Mouse (Mus musculus): ENCODE measurements around the gene Cyct.
A peak's percentile ranks its signal among the peaks of the same experiment; 100 is the strongest.

Cyct gene

DNA sequence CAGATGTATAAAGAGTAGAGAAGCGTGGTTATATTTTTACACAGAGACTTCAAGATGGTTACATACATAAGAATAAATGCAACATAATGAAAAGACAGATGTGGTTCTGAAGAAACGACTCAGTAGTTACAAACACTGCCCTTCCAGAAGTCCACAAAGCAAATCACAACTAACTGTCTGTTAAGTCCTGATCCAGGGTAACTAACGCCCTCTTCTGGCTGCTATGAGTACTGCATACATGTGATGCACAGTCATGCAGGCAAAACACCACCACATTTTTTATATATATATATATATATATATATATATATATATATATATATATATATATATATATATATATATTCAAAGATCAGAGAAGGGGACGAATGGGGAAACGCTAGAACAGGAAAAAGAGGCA, 25.7 kb downstream of the Cyct start:
- DNase-seq: peak in 1 of 2 experiments; percentile 19

DNA sequence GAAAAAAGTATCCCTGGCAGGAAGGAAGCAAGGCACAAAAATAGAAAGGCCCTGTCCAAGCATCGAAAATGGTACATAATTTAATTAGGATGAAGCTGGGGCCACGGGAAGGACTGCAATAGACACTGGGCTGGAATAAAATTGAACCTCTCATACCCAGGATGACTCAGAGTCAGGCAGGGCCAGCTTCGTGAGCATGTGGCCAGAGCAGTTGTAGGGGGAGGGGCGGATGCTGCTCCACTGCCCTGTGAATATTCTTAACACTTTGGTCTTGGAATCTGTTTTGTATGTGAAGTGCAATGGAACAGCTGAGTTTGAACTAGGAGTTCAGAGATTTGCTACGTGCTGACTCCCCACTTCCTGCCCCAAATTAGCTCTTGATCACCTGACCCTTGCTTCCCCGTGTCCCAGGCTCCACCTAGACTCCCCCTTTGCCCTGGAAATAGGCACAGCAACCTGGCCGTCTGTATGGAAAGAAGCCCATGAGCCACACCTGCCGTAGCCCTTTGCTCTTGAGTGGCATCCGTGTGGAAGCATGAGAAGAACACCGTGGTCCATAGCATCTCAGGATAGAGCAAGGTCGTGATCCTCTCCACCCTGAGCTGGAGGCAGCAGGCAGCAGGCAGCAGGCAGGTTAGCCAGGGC, 28.0 kb downstream of the Cyct start:
- no peak for DNase-seq

DNA sequence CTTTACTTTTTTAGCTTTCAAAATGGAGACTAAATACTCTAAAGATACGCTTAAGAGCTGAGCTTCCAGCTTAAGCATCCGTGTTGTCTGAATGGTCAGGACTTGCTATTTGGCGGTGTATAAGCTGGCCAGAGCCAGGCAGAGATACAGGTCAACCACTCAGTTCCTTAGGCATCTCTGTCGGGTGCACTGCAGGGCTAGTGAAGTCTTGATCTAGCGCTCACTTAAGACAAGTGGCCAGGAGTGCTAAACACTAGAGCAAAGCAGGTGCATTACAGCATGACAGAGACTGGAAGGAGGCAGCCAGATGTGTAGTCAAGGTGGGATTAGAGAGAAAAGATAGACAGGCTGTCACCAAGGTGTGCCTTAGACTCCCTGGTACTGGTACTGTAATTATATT, 30.2 kb downstream of the Cyct start:
- DNase-seq: no peak

DNA sequence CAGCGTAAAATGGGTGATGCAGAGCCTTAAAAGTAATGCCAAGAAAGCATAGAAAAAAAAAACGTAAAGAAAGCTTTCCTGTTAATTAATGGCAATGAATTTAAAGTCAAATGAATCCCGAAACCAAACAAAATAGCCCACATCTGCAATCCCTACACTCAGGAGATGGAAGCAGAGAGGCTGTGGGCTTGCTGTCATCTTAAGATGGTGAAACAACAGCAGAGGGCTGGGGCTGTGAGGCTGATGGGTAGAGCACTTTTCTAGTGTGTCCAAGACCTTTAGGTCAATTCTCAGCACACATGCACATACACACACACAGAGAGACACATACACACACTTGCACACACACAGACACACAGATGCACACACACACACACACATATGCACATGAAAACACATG, 34.1 kb downstream of the Cyct start:
- no peak for DNase-seq

DNA sequence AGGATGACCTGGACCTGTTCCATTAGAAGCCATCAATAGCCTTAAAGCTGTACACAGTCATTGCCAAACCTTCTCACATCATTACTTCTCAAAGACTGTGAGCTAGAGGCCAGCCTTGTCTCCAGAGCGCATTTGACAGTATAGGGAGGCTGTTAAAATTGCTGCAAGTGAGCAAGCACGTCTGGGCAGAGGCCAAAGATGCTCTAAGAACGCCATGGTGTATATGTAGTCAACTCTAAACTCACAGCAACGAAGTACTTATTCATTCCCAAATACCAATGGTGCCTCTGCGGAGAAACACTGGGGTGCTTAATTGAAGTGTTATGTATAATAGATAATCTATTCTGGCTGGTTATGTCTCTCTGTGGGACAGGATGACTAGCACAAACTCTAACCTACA, 35.8 kb downstream of the Cyct start:
- DNase-seq: no peak

DNA sequence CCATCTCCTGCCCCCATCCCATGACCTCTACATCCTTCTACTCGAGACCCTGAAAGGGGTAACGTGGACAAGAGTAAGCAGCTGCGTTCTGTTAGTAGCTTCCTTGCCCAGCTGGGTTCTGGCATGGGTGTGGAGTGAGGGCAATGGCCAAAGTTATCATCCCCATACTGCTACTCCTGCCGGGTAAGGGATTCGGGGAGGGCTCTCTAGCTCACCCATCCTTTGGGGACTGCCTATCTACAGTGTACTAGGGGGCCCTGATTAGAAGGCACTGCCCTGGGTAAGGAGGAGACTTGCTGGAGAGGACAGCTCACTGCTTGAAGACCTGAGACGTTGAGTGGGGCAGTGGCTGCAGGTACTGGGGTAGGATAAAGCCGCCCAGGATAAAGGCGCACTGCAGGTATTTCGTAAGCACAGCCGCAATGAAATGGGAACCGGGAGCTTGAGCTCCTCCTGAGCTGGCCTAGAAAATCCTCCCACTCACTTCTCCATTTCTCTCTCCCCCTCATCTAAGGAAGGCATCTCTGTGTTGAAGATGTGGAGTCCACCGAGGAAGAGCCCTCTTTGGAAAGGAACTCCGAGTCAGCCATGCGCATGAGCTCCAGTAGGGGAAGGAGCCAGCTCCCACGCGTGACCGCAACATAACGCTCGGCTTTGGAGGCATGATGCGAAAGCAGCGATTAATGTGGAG, 36.9 kb downstream of the Cyct start:
- DNase-seq: no peak

DNA sequence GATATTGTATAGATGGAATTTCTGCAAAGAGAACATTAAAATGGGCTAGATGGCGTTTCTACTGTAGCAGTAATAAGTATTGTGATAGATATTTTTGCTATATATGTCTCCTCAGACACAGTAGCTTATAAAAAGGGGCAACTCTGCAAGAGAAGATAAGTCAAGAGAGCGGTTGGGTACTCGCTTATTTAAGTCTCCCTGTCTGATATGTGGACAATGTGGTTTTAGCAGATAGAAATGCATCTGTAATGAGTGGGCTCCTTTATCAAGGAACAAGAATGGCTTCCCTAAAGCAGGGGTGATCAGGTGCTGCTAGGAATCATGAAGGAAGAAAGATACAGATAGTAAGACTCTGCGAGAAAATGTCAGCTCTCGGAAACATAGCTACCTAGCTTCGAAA, 39.9 kb downstream of the Cyct start:
- no peak for DNase-seq

DNA sequence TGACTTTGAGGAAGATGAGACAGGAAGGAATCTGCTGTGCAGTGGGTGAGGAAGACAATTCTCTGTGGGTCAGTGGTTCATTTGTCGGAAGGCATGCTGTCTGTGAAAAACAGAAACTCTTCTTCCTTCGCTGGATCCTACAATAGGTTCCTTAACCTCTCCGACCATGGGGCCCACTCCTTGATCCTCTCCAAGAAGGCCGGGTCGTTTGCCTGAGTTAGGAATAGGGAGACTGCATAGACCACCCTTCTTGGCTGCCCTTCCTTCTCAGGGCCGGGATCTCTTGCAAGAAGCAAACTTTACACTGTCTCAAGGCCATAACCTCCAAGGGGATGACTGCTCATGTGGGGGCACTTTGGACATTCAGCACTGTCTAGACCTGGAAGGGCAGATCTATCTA, 41.0 kb downstream of the Cyct start:
- DNase-seq: no peak

Data from kidney, postnatal 36 days (tissue).